Mouse (Mus musculus) small intestine, adult 2 months (tissue): ENCODE data around the gene Col7a1.

Source experiments
- CTCF ChIP-seq: fragments of 200-500 bp; IDR thresholded peaks from 2 replicates; pipeline ENCODE4 v1.5.1; 2012; ENCODE audit warnings: low read depth, mild to moderate bottlenecking, control low read depth, inconsistent platforms, low read length, moderate library complexity, mixed read lengths; ENCODE audit not compliant: insufficient replicate concordance, insufficient read length; ENCODE audit errors: extremely low read depth
- POLR2A ChIP-seq: fragments of 200-500 bp; IDR thresholded peaks from 2 replicates; pipeline ENCODE4 v1.6.1; 2012; ENCODE audit warnings: low read depth, mild to moderate bottlenecking, control low read depth, inconsistent platforms, low read length, moderate library complexity

GRCm38 (mm10) chr9:108928424-108928823, 25.0 kb upstream of the Col7a1 start:
- TF ChIP-seq CTCF (no peak), POLR2A (no peak)
